Mouse (Mus musculus) B cell, adult (primary cell): ENCODE data around the gene Actn1. TPM values are rescaled to one million over a fixed set of nuclear protein-coding genes. Genes with fewer than 3 reads are reported as not detected.

Experiments
- total RNA-seq: library from RNA; stranded (reverse); gene quantifications from 4 replicates; pipeline ENCODE4 v1.2.4, GENCODE M21; 2023; ENCODE audit not compliant: inconsistent age

Gene Actn1
- 4.7 to 9.0 TPM (median 7.6 TPM) in 4 replicates for total RNA-seq

GRCm38 (mm10) chr12:80260056-80260743 is at the start of gene Actn1:
Gene Actn1, minus strand, starts transcription at chr12:80260371.

Other genes with a start within 250 kb of the Actn1 start
- 1,038 to 1,143 TPM (median 1,089 TPM) in 4 replicates for gene Zfp36l1, start 147.4 kb downstream of the Actn1 start, total RNA-seq
- gene Dcaf5, start 176.2 kb upstream of the Actn1 start, total RNA-seq = 39.9 to 53.0 TPM (median 45.6 TPM) in 4 replicates
- 26.7 to 48.4 TPM (median 43.6 TPM) in 4 replicates for gene Exd2, start 202.7 kb upstream of the Actn1 start, total RNA-seq